Mouse (Mus musculus): Measurements from ENCODE around the gene Ankrd24.

GRCm38 (mm10) chr10:81579967-81580366, 48.4 kb upstream of the Ankrd24 start:
- TF ChIP-seq CTCF (IDR thresholded peaks at IDR 0.05; ENCODE audit: low read depth, low read length) (no peak), TAL1 (conservative IDR thresholded peaks at IDR 0.05; ENCODE audit: low read depth, low read length) (no peak)

Measured in G1E (cell line).